ENCODE assay signal across 20 mouse cellular contexts in genomic region chr12:82424783-82425182, GRCm38 (mm10).
DNase-seq lines count a peak whose midpoint lies in the region; ATAC-seq and TF ChIP-seq lines count a peak whose summit lies in the region.
"Had no signal": no experiment of that assay in that cellular context is flagged by ENCODE, and none has a peak within 500 bp of the region (broad histone marks: within the 10 kb centered on the region; RNA-seq: fewer than 3 reads in every experiment).

No protein-coding gene starts in this region.

- no peaks in the 10 kb centered on the region for H3K36me3 ChIP-seq in heart, adult 2 months (ENCODE audit: control insufficient read depth, insufficient read depth, low read length)
- peaks cover 52% of the 10 kb centered on the region for H3K36me3 ChIP-seq in heart, embryonic 14.5 days (ENCODE audit: control insufficient read depth, insufficient read depth, low read length)

- no peak for TF ChIP-seq POLR2A in heart, adult 2 months (IDR thresholded peaks at IDR 0.05; ENCODE audit: insufficient read depth, low read depth, low read length)
- no peak for TF ChIP-seq POLR2A in lung, adult 2 months (IDR thresholded peaks at IDR 0.05; ENCODE audit: borderline replicate concordance, extremely low read depth, low read depth, low read length)
- no peak for TF ChIP-seq POLR2A in olfactory bulb, adult 2 months (IDR thresholded peaks at IDR 0.05; ENCODE audit: insufficient read depth, low read depth, low read length)

- H3K79me2 ChIP-seq in heart, adult 2 months (replicated peaks; ENCODE audit: control insufficient read depth, insufficient read depth, low read length): no peaks in the 10 kb centered on the region

- no peak overlapping the region for H3K27ac ChIP-seq in heart, adult 2 months
- peak overlapping the region; percentile 35 to 74 for H3K27ac ChIP-seq in heart, embryonic 14.5 days (replicated peaks in 1 of 2; ENCODE audit: control insufficient read depth in 1 of 2, insufficient read depth in 1 of 2, low read depth in 2 of 2, low read length in 2 of 2)
- peak overlapping the region; percentile 55 for H3K27ac ChIP-seq in olfactory bulb, adult 2 months (ENCODE audit: insufficient read depth, low read depth, low read length)
- H3K27ac ChIP-seq: forebrain, embryonic 13.5 days; hindbrain, embryonic 14.5 days; limb, embryonic 10.5 days; liver, embryonic 12.5 days; macrophage; midbrain, embryonic 12.5 days; stomach, embryonic 15.5 days had no signal

- 80% methylated on average over 15 of the region's 15 CpGs for WGBS in heart, adult 2 months
- 76% methylated on average over 15 of the region's 15 CpGs for WGBS in lung, adult 2 months
- WGBS in heart, embryonic 14.5 days: 27% methylated on average over 15 of the region's 15 CpGs
- 75% methylated on average over 15 of the region's 15 CpGs for WGBS in olfactory bulb, adult 2 months

- no peak overlapping the region for H3K9ac ChIP-seq in heart, adult 2 months (ENCODE audit: low read depth, low read length)
- H3K9ac ChIP-seq in heart, embryonic 14.5 days (ENCODE audit: low read length): peak overlapping the region; percentile 45; the same call in 1 of the 2 replicates
- H3K9ac ChIP-seq: forebrain, embryonic 13.5 days; hindbrain, embryonic 14.5 days; liver, embryonic 12.5 days; midbrain, embryonic 12.5 days; stomach, embryonic 15.5 days had no signal

- no peaks in the 10 kb centered on the region for H3K9me3 ChIP-seq in heart, embryonic 14.5 days (ENCODE audit: control insufficient read depth, low read length)
- H3K9me3 ChIP-seq: forebrain, embryonic 13.5 days; limb, embryonic 10.5 days; liver, embryonic 12.5 days; midbrain, embryonic 12.5 days; stomach, embryonic 15.5 days had no signal

- no peaks in the 10 kb centered on the region; the same call in 1 of the 2 replicates for H3K4me1 ChIP-seq in heart, adult 2 months (ENCODE audit: control insufficient read depth, insufficient read depth, low read length)
- no peaks in the 10 kb centered on the region for H3K4me1 ChIP-seq in lung, adult 2 months (ENCODE audit: control insufficient read depth, insufficient read depth, low read length)
- peaks cover 14 to 21% of the 10 kb centered on the region in 2 experiments for H3K4me1 ChIP-seq in heart, embryonic 14.5 days (ENCODE audit: control insufficient read depth in 2 of 2, insufficient read depth in 2 of 2, low read length in 2 of 2)
- peaks cover 29% of the 10 kb centered on the region for H3K4me1 ChIP-seq in olfactory bulb, adult 2 months (ENCODE audit: control insufficient read depth, insufficient read depth, low read length)
- H3K4me1 ChIP-seq: forebrain, embryonic 13.5 days; limb, embryonic 10.5 days; liver, embryonic 12.5 days; midbrain, embryonic 12.5 days; stomach, embryonic 15.5 days had no signal

- DNase-seq in heart, adult 2 months: peak in 1 of 2 experiments; percentile 16
- DNase-seq in heart, postnatal 25 days (ENCODE audit: low spot score): no peak
- DNase-seq in lung, adult 2 months: peak; percentile 36
- DNase-seq in lung, postnatal 10 days: no peak
- DNase-seq in c-Kit-positive CD71-positive TER-119-positive erythroid progenitor cells, embryonic 14.5 days (ENCODE audit: low spot score): no peak
- DNase-seq: cerebellum, adult 11 months; gastrocnemius, postnatal 14 days; kidney, adult 18-20 months; kidney, postnatal 36 days; spleen, adult 18-20 months had no signal

- peak; percentile 20; the same call in 1 of the 2 replicates for TF ChIP-seq CTCF in heart, adult 2 months (IDR thresholded peaks at IDR 0.05)
- TF ChIP-seq CTCF in lung, adult 2 months (IDR thresholded peaks at IDR 0.05; ENCODE audit: insufficient read depth, low read length): no peak
- no peak for TF ChIP-seq CTCF in olfactory bulb, adult 2 months (IDR thresholded peaks at IDR 0.05; ENCODE audit: insufficient read depth, low read depth, low read length)

- intact Hi-C loops in heart, adult 2 months (cut with DNase I): no loop called here
- intact Hi-C loops in heart, postnatal 25 days (cut with DNase I): no loop called here

- peak; percentile 82 for ATAC-seq in heart, embryonic 14.5 days (ENCODE audit: insufficient number of reproducible peaks, insufficient read depth, low FRiP score, low read depth)
- ATAC-seq: CD4-positive, CD25-positive, alpha-beta regulatory T cell, adult 4 months; forebrain, embryonic 13.5 days; liver, embryonic 12.5 days had no signal

- no peak for TF ChIP-seq EP300 in heart, adult 2 months (IDR thresholded peaks at IDR 0.05; ENCODE audit: insufficient read depth, low read depth, low read length)

- no peak overlapping the region for H3K4me3 ChIP-seq in heart, adult 2 months
- no peak overlapping the region for H3K4me3 ChIP-seq in lung, adult 2 months (replicated peaks; ENCODE audit: extremely low read depth, low read depth, low read length)
- H3K4me3 ChIP-seq in heart, embryonic 14.5 days (ENCODE audit: control insufficient read depth in 1 of 2, insufficient read depth in 1 of 2, low read depth in 1 of 2, low read length in 2 of 2): no peak overlapping the region
- H3K4me3 ChIP-seq in olfactory bulb, adult 2 months (ENCODE audit: insufficient read depth, low read depth, low read length): no peak overlapping the region
- H3K4me3 ChIP-seq: forebrain, embryonic 13.5 days; limb, embryonic 10.5 days; liver, embryonic 12.5 days; midbrain, embryonic 12.5 days; stomach, embryonic 15.5 days had no signal

- peak overlapping the region; percentile 48 for H3K4me2 ChIP-seq in heart, embryonic 14.5 days (ENCODE audit: low read length)
- H3K4me2 ChIP-seq: forebrain, embryonic 13.5 days; hindbrain, embryonic 14.5 days; liver, embryonic 12.5 days; midbrain, embryonic 12.5 days; stomach, embryonic 15.5 days had no signal

- no peaks in the 10 kb centered on the region for H3K27me3 ChIP-seq in heart, adult 2 months (ENCODE audit: control insufficient read depth, insufficient read depth, low read length)
- H3K27me3 ChIP-seq in heart, embryonic 14.5 days (ENCODE audit: control insufficient read depth, insufficient read depth, low read length): no peaks in the 10 kb centered on the region
- H3K27me3 ChIP-seq: forebrain, embryonic 13.5 days; liver, embryonic 12.5 days; midbrain, embryonic 12.5 days; stomach, embryonic 15.5 days had no signal
